Mouse (Mus musculus) frontal cortex, postnatal 10 days (tissue): ENCODE measurements around the gene Elf2.

Source experiments
- DNase-seq, 2 experiments: peaks; one replicate each; pipeline ENCODE4 v3.0.0; 2022; ENCODE audit warnings: low spot score in 2 of 2, mixed read lengths in 1 of 2

Gene Elf2

DNA sequence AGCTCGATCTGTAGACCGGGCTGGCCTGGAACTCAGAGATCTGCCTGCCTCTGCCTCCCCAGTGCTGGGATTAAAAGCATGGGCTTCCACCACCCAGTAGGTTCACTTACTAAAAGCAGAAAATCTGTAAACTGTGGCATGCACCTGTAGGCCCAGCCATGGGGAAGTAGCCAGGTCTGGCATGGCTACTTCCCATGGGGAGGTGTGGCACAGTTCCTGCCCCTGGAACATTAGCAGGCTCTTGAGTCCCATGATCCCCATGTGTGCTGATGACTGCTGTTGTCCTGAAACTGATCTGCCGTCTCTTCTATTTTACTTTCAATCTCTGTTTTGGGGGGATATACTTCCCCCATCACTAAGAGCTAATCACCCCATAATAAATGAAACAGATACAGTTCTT lies 127.4 kb downstream of the Elf2 start:
- DNase-seq, result no peak

DNA sequence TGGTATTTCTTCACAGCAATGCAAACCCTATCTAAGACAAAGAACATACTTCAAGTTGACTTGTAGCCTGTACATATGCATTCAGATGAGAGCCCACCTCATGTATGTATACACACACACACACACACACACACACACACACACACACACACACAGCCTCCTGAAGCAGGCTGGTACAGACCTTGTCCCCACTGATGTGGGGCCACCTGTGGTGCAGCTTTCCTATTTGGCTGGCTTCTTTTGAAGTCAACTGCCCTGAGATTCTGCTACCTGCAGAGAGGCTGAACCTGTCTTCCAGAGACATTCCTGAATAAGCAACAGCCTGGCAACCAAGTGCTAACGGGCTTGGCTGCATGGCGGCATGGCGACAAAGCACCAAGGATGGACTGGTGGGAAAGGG lies 130.0 kb downstream of the Elf2 start:
- no peak for DNase-seq

DNA sequence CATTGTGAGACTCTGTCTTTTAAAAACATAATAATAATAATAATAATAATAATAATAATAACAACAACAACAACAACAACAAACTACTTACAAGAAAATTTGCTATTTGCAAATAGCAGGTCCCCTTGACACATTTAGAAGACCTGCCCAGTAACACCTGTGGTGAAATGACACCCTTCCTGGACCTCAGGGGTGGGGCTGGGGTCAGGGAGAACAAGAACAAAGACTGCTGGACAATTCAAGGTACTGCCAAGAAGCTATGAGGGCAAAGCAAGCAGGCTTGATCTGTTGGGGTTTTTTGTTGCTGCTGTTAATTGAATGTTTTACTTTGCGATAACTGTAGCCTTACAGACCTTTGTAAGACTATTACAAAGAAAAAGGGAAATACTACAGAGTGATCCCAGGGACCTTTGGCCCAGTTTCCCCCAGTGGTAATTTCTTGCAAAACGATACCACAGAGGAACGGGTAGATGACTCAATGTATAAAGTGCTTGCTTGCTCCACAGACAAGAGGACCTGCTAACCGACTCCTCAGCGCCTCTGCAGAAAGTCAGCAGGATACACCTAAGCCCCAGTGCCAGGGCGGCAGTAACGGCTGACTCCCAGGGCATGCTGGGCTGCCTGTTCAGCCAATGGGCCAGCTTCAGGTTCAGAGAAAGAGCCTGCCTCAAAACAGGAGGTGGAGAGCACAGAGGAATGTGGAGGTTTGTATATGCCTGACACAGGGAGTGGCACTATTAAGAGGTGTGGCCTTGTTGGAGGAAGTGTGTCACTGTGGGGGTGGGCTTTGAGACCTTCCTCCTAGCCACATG lies 130.8 kb downstream of the Elf2 start:
- no peak for DNase-seq

DNA sequence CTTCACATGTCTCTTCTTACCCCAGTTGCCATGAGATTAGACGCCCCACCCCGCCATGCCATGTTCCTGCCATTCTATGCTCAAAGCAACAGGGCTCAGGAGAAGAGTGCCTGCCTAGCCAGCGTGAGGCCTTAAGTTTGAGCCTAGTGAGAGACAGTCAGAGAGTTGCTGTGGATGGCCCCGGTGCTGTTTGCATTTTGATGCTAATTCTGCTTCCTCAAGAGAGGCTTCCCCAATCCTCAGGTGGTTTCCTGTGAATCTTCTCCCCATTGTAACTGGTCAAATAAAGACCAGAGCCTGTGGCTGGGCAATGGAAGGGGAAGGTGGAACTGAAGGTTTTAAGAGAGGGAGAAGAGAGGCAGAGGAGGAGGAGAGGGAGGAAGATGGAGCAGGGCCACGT lies 131.8 kb downstream of the Elf2 start:
- no peak for DNase-seq

DNA sequence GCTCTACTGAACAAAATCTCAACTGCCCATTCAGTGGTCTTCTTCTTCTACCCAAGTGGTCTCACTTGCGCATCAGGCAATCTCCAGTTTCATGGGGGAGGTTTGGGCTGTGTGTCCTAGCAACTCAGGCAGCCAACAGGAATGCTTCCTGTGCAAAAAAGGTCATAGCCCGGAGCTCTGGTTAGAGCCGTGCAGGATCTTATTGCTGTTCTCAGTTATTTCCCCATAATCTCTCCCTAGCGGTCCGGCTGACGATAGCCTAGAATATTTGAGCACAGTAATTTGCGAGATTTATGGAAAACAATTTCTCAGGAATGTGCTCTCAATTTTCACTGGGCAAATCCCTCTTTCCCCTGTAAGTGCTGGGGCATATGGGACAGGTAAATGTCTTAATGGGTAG lies 133.9 kb downstream of the Elf2 start:
- no peak for DNase-seq

DNA sequence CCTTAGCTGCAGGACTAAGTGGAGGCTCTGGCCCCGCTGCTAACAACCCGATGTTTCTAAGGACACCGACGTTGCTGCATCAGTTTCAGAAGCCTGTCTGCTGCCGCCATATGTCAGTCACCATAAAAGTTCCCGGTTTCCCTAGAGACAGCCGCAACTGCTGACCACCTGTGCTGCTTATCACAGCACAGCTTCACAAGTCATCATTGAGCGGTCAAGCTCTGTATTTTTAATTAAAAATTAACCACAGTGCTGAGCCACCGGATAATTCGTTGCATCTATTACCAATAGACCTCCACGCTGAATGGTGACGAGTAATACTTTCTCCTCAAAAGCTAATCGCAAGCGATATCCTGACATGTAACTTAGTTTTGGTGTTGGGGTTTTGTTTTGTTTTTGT lies 135.6 kb downstream of the Elf2 start:
- no peak for DNase-seq

DNA sequence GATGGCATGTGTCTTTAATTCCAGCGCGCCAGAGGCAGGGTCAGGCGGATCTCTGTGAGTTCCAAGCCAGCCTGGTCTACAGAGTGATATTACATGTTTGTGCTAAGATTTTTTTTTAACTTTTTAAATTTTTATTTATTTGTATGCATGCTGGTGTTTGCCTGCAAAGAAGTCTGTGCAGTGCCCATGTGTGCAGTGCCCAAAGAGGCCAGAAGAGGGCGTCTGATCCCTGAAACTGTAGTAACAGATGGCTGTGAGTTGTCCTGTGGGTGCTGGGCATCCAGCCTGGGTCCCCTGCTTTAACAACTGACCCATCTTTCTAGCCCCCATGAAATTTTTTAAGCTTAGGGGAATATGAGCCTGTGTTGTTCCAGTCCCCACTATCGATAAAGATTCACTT lies 136.0 kb downstream of the Elf2 start:
- no peak for DNase-seq

DNA sequence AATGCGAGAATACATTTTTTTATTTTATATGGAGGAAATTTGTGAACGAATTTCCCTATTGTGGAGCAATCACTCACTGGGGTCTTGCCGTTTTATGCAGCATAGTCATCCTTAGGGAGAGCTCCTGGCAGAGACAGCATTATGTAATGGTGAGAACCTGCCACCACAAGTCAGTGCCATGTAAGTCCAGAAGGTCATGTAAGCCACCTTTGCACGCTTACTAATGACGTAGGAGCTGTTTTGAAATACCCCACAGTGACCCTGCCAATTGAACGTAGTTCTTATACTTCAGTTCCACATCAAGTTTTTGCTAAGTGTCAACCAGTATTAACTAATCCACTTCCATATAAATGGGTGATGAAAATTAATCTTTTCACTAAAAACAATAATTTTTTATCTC lies 136.6 kb downstream of the Elf2 start:
- DNase-seq, result no peak
